Mouse (Mus musculus): ENCODE measurements around the gene Sfta2.

Sfta2 gene

DNA sequence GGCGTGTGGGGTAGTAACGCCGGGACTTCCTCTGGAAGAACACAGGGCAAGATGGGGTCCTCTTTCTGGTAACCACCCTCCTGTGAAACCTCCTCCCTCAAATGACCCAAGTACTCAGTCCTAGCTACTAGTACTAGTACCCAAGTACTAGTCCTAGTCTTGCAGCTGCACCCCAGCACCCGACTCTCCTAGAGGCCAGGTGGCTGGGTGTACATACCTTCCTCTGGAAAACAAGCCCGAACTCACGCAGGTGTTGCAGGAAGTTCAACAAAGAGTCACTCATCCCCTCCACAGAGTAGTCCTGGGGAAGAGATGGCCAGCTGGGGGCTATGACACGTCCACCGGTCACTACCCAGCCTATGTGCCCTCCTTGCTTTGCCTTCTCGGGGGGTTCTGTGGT is 68.4 kb downstream of the Sfta2 start:
- no peak for ATAC-seq (ENCODE audit: insufficient number of reproducible peaks, low FRiP score, low TSS enrichment)

DNA sequence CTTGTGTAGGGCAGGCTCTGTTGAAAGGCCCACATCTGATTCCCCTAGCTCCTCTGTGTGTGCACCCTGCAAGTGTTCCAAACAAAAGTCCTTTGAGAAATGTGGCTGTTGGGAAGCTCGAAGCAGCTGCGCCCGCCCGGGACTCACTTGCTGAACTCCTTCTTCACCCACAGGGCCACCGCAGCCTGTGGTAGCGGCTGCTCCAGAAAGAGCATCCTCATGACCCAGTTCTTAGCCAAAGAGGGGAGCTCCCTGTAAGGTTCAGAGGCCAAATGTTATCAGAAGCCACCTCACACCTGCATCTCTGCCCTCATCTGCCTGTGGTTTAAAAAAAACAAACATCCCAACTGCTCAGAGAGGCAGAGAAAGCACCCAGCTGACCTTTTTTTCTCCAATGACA is 70.5 kb downstream of the Sfta2 start:
- ATAC-seq (ENCODE audit: insufficient number of reproducible peaks, low FRiP score, low TSS enrichment), result no peak

DNA sequence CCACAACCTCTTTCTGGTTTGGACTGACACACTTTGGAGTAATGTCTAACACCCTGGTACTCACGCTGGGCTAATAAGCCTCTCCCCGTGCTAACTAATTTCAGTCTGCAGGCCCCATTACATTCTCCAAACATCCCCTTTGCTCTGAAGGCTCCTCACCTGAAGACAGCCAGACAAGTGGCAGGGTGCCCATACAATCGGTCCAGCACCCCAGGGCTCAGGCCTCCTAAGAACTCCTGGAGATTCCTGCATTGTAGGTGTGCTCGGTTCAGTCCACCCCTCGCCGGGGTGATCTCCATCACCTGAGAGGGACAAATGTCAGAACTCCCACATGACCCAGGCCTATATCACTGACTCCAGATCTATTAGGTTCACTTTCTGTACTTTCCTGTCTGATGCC is 71.2 kb downstream of the Sfta2 start:
- no peak for ATAC-seq (ENCODE audit: insufficient number of reproducible peaks, low FRiP score, low TSS enrichment)

GRCm38 (mm10) chr17:35673416-35674035 is 72.2 kb downstream of the Sfta2 start, which contains the start of gene Gtf2h4:
Gene Gtf2h4, minus strand, starts transcription at chr17:35673739.
- ATAC-seq (ENCODE audit: insufficient number of reproducible peaks, low FRiP score, low TSS enrichment), result peak; percentile 93

DNA sequence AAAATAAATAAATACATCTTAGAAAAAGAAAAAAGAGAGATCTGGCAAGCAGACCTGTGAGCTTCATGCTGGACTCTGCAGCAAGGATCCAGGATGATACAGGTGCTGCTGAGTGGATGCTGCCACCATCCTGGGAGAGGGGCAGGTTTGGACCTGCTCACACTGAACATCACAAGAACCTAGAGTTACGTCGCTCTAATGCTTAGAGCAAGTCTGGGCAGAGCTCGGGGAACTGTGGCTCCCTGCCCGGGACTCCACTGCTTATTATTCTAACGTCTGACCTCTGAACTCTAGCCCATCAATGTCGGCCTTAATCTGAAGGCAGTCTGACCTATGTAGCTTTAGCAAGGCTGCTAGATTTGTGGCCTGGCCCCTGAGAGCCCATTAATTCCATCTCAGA is 79.2 kb downstream of the Sfta2 start:
- no peak for ATAC-seq (ENCODE audit: insufficient number of reproducible peaks, low FRiP score, low TSS enrichment)

DNA sequence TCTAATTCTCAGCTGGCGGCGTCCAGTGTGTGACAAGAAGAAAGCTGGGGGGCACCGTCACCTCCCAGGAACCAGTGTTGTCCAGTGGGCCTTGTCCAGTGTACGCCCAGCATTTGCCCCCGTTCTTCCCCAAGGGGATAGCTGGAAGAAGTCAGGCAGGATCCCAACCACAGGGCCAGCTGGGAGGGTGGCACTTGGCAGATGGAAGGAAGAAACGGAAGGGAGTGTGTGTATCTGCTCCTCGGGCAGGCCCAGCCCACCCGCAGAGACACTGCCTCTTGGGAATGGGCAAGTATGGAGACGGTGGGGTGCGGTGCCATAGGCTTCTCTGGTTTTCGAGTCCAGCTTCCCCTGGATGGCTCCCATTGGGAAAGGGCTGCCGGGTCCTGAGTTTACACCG is 80.6 kb downstream of the Sfta2 start:
- no peak for ATAC-seq (ENCODE audit: insufficient number of reproducible peaks, low FRiP score, low TSS enrichment)

GRCm38 (mm10) chr17:35685061-35685460 is 83.7 kb downstream of the Sfta2 start:
- no peak for ATAC-seq (ENCODE audit: insufficient number of reproducible peaks, low FRiP score, low TSS enrichment)

GRCm38 (mm10) chr17:35688347-35689175 is 87.2 kb downstream of the Sfta2 start:
- ATAC-seq (ENCODE audit: insufficient number of reproducible peaks, low FRiP score, low TSS enrichment), result no peak

DNA sequence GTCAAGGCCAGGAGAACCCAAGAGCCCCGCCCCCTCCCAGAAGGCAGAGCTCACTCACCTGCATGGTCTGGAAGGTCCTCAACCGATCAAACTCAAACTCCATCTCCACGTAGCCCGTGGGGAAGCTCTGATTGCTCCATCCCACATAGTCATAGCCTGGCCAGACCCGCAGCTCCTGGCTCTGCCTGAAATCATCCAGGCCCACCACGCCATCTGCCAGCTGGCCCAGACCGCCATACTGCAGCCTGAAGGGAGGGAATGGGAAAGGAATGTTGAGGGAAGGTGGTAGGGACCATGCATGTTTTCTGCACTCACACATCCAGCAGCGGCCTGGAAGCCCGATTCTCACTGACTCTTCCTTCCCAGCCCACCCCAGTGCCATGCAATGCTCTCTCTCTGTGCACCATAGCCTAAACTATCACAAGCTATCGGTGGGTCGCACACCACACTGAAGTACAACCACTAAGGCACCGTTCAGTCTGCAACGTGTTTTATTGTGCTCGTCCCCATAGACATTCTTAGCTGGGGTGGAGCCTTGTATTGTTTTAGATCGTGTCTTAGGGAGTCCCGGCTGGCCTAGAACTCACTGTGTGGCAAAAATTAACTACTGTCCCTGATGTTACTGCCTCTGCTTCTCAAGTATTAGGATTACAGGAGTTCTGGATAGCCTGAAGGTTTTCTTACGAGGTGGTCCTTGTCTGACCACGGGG is 88.7 kb downstream of the Sfta2 start:
- no peak for ATAC-seq (ENCODE audit: insufficient number of reproducible peaks, low FRiP score, low TSS enrichment)

DNA sequence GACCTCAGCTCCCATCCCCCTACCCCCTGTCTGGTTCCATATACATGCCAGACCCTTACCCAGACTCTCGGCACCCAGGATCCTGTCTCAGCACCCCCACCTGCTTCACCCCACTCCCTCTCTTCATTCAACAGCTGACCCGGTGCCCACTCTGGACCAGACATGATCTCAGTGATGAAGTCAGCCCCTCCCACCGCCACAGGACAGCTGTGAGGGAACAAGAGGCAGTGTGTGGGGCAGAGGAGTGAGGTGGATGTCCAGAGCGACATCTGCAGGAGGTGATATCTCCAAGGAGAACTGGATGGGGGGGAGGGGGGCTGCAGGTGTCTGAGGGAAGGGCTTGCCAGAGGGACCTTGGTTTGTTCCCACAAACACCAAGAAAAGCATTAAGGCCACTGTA is 90.5 kb downstream of the Sfta2 start:
- no peak for ATAC-seq (ENCODE audit: insufficient number of reproducible peaks, low FRiP score, low TSS enrichment)

- no peak for ATAC-seq (ENCODE audit: insufficient number of reproducible peaks, low FRiP score, low TSS enrichment)
Observed at GRCm38 (mm10) chr17:35692368-35692767, 91.0 kb downstream of the Sfta2 start.

DNA sequence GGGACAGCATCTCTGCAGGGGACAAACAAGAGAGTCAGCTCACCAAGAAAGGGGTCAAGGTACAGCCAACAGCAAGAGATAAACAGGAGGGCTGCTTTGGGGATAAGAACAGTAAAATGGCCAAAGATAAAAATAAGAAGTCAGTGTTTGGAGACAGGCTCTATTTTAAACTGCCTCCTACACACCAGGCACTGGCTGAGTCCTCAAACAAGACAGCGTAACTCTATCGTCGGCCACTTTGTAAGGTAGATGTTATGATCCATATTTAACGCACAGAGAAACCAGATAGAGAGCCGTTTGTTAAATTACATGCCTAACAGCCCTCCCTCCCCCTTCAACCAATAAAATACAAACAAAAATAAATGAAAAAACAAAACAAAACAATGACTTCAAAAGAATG is 92.6 kb downstream of the Sfta2 start:
- ATAC-seq (ENCODE audit: insufficient number of reproducible peaks, low FRiP score, low TSS enrichment), result no peak

- ATAC-seq (ENCODE audit: insufficient number of reproducible peaks, low FRiP score, low TSS enrichment), result no peak
Observed at GRCm38 (mm10) chr17:35695289-35695688, 93.9 kb downstream of the Sfta2 start.

DNA sequence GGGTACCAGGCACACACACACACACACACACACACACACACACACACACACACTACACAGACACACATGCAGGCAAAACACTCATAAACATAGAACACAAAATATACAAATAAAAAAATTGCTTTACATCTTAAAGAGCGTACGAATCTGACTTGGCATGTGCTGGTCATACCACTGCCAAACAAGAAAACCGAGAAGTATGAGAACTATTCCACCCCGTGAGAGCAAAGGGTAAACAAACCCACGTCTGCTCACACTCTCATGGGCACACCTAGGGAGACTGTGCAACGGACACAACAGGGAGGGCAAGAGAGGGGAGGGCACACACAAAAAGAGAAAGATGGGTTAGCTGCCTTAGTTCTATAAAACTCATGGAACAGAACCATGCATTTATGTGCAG is 95.3 kb downstream of the Sfta2 start:
- no peak for ATAC-seq (ENCODE audit: insufficient number of reproducible peaks, low FRiP score, low TSS enrichment)

GRCm38 (mm10) chr17:35697429-35697758 is 96.0 kb downstream of the Sfta2 start:
- ATAC-seq (ENCODE audit: insufficient number of reproducible peaks, low FRiP score, low TSS enrichment), result no peak

GRCm38 (mm10) chr17:35697759-35698500 is 96.6 kb downstream of the Sfta2 start:
- ATAC-seq (ENCODE audit: insufficient number of reproducible peaks, low FRiP score, low TSS enrichment), result peak; percentile 43; the same call in 1 of the 2 replicates

GRCm38 (mm10) chr17:35698501-35698883 is 97.1 kb downstream of the Sfta2 start:
- ATAC-seq (ENCODE audit: insufficient number of reproducible peaks, low FRiP score, low TSS enrichment), result no peak

DNA sequence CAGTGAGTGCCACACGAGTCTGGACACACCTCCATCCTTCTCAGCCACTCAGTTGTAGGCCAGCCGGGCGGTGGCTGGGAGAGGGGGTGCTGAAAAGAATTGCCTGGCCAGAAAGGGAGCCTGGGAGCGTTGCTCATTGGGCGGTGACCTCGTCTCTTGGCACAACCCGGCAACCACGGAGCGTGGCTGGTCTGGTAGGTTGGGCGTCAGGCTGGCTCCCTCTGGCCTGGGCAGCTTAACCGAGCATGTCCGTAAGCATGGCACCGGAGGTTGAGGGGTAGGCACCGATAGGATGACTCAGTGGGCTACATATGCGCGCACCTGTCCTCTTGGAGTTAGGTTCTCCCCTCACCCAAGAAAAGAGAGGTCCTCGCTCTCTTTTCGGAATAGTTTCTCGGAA is 98.6 kb downstream of the Sfta2 start:
- peak; percentile 45; the same call in 1 of the 2 replicates for ATAC-seq (ENCODE audit: insufficient number of reproducible peaks, low FRiP score, low TSS enrichment)

Measured in cerebellum, adult (tissue).